Mouse (Mus musculus): ENCODE measurements around the gene Fes.

Gene Fes

GRCm38 (mm10) chr7:80346173-80346572 lies 41.6 kb downstream of the Fes start:
- no peak for DNase-seq (ENCODE audit: low spot score in 2 of 2)

GRCm38 (mm10) chr7:80343270-80344018 lies 44.3 kb downstream of the Fes start:
- no peak for DNase-seq (ENCODE audit: low spot score in 2 of 2)

GRCm38 (mm10) chr7:80342858-80343257 lies 44.9 kb downstream of the Fes start, which contains the start of gene Hddc3:
Gene Hddc3 (plus strand): TSS chr7:80343104.
- DNase-seq (ENCODE audit: low spot score in 2 of 2): peak; percentile 97

- no peak for DNase-seq (ENCODE audit: low spot score in 2 of 2)
Observed at GRCm38 (mm10) chr7:80341793-80342192, 46.0 kb downstream of the Fes start.

- peak; percentile 79 to 80 for DNase-seq (ENCODE audit: low spot score in 2 of 2)
Observed at GRCm38 (mm10) chr7:80340793-80341192, 47.0 kb downstream of the Fes start, which contains the start of gene Unc45a. Gene Unc45a (minus strand): TSS chr7:80341005.

GRCm38 (mm10) chr7:80339793-80340628 lies 47.7 kb downstream of the Fes start:
- DNase-seq (ENCODE audit: low spot score in 2 of 2): peak; percentile 98 to 99

GRCm38 (mm10) chr7:80339371-80339770 lies 48.4 kb downstream of the Fes start:
- peak in 1 of 2 experiments; percentile 63 for DNase-seq (ENCODE audit: low spot score in 2 of 2)

GRCm38 (mm10) chr7:80336932-80337331 lies 50.8 kb downstream of the Fes start:
- DNase-seq (ENCODE audit: low spot score in 2 of 2): no peak

- no peak for DNase-seq (ENCODE audit: low spot score in 2 of 2)
Observed at GRCm38 (mm10) chr7:80334848-80335247, 52.9 kb downstream of the Fes start.

GRCm38 (mm10) chr7:80331433-80331832 lies 56.3 kb downstream of the Fes start:
- DNase-seq (ENCODE audit: low spot score in 2 of 2): no peak

- DNase-seq (ENCODE audit: low spot score in 2 of 2): no peak
Observed at GRCm38 (mm10) chr7:80330278-80330677, 57.5 kb downstream of the Fes start.

Data from right cerebral cortex, postnatal 10 days (tissue).